Mouse (Mus musculus): ENCODE measurements around the gene Gm3106.
"Not testable (repeated sequence)": the region's sequence is repeated elsewhere in the genome, so short reads cannot be mapped to it uniquely, and the experiment has no call there.

The Gm3106 gene

DNA sequence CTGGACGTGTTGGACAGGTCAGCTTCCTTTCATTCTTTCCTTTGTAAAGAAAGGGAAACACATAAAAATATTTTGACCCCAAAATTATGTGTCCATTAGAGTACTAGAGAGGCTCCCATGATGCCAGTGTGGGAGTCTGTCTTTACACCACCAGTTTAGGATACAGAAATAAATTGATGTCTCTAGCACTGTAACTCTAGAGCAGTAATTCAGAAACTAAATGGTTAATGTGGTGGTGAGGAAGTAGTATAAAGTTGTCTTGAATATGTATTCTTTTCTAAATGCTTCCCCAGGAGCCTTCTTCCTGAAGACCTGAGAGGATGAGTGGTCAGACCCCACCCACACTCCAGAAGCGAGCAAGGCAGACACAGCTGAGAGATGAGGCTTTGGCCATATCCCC lies at the start of gene Gm3106:
Gene Gm3106 (plus strand): TSS at position 301 of the 400 bp plus-strand sequence.
- not testable (repeated sequence) for DNase-seq (ENCODE audit: low spot score)
